Mouse (Mus musculus) Patski (cell line): ENCODE data around the gene Kdm4b. TPM values are rescaled to one million over a fixed set of nuclear protein-coding genes. Genes with fewer than 3 reads are reported as not detected.

ENCODE experiments used
- ATAC-seq: fragments of 100-300 bp; one replicate; pipeline ENCODE4 v1.8.0; 2021
- CTCF ChIA-PET: fragments of 350-600 bp; sonication (Branson Sonifier 250); formaldehyde crosslinking; loops from one replicate; lab custom pipeline; 2022; ENCODE audit warnings: inconsistent platforms; lab: Charles Lee
- POLR2A ChIA-PET: fragments of 350-600 bp; sonication (Branson Sonifier 250); formaldehyde crosslinking; loops from one replicate; lab custom pipeline; 2022; ENCODE audit warnings: antibody characterized with exemption, inconsistent platforms; lab: Charles Lee
- DNase-seq: peaks from one replicate; pipeline ENCODE4 v3.0.0-alpha.2; 2011; ENCODE audit warnings: low read depth, low spot score
- H3K27me3 ChIP-seq: fragments of 371-371 bp; one replicate; pipeline ENCODE4 v1.5.1; 2021
- CTCF ChIP-seq: fragments of 100-300 bp; IDR thresholded peaks from one replicate; pipeline ENCODE4 v1.5.1; 2021
- in situ Hi-C: fragments of 300-500 bp; cut with MboI; formaldehyde crosslinking; loops from 3 replicates; pipeline ENCODE4 v1.11.1; 2018; ENCODE audit warnings: low pct_unique_long_range_greater_than_20kb, mixed read lengths
- polyA plus RNA-seq: library from polyadenylated mRNA; unstranded; gene quantifications from one replicate; pipeline ENCODE4 v1.2.3, GENCODE M21; 2021

The Kdm4b gene
- 29.1 TPM for polyA plus RNA-seq

DNA sequence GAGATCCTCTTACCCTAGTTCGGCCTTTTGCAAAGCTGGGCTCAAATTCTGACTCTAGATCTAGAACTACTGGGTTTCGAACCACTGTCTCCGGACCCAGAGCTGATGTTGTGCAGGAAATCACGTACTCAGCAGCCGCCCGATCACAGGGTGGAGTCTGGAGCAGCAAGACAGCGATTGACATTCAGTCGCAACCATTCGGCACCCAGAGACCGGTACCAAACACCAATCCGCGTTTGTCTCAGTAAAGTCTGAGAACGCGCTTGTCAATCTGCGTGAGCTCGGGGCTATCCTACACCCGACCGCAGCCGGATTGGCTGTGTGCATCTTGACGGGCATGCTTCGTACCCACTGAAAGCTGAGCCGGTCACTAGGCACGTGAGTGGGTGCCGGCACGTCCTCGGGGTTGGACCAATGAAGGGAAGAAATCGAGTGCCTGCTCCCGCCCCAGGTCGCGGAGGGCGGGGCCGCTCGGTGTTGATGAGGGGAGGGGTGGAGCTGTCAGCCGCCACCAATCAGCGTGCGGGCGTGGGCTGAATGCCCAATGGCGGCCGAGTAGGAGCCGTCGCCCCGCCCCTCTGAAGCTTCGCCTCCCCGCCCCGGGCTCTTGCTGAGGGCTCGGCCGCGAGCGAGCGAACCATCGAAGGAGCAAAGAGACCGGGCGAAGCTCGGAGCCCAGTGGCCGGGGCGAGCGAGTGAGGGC lies at the start of gene Kdm4b:
Gene Kdm4b (plus strand): TSS at position 613 of the 703 bp plus-strand sequence.
- DNase-seq (peak; percentile 97), ATAC-seq (peak; percentile 99)
- CTCF ChIA-PET: interaction anchor here (0.9 to 1.3 kb wide), 4 partner anchors 14 to 227 kb away, joined by 3 read pairs; no protein-coding TSS in a partner anchor

DNA sequence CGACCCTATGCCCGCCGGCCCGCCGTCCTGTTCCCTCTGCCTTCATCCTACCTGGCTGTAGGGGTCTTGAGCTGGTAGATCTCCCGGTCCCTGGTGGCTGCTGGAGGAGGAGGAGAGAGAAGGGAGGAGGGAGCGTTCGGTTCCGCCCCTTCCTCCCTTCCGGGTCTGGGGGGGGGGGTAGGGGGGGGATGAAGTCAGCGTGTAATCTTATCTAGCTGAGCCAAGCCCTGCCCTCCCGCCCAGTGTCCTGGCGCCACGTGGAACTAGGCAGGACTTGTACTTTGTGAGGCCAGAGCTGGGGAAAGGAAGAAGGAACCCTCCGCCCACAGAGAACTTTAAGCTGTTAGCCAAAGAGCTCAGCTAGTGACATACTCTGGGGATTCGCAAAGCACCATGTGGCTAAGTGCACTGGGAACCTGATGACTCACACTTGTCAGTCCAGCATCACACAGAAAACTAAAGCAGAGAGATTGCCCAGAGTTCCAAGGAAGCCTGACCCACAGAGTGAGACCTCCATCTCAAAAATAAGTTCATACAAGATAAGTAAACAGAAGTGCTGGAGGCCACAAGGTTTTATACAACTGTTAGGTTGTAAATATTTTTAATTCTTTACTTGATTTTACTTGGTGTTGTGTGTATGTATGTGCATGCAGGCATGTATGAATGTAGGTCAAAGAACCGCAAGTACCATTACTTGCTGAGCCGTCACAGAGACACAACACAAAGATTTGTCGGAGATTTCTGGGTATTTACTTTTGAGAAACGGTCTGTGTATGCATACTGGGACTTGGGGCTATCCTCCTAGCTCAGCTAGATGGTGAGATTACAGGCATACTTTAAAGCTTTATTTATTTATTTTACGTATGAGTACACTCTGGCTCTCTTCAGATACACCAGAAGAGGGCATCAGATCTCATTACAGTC lies 49.0 kb upstream of the Kdm4b start, which contains the start of gene Ticam1:
Gene Ticam1 (minus strand): TSS at position 144 of the 924 bp plus-strand sequence.
- peak; percentile 94 for DNase-seq
- TF ChIP-seq CTCF: no peak
- ChIA-PET CTCF (interaction anchor here (1.1 to 1.2 kb wide), 3 partner anchors 9 to 58 kb away, joined by 3 to 5 read pairs (median 4); no protein-coding TSS in a partner anchor), POLR2A (no interaction called here)
- in situ Hi-C loops: no loop called here
- ATAC-seq: peak; percentile 92
- no peaks in the 10 kb centered on the region for H3K27me3 ChIP-seq

More for the DNA sequence above, at the start of gene Kdm4b:
- no peaks in the 10 kb centered on the region for H3K27me3 ChIP-seq
- no peak for TF ChIP-seq CTCF
- POLR2A ChIA-PET: interaction anchor here (0.6 to 2.1 kb wide), 5 partner anchors 9 to 140 kb away, joined by 3 to 7 read pairs (median 3); no protein-coding TSS in a partner anchor
- in situ Hi-C loops: no loop called here

DNA sequence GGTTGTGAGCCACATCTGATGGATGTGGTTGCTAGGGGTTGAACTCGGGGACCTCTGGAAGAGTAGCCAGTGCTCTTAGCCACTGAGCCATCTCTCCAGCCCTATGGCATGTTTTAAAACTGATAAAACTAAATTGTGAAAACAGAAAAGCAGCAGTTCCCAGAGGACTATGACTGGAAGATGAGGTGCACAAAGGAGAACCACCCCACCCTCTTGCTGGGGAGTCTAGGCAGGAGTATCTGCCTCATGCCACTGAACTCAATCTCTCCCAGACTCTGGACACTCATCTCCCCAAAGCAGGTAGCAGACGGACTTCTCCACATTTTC lies 48.3 kb upstream of the Kdm4b start:
- in situ Hi-C loops: no loop called here
- CTCF ChIA-PET: interaction anchor here (1.1 to 1.2 kb wide), 3 partner anchors 8 to 57 kb away, joined by 3 to 5 read pairs (median 4); no protein-coding TSS in a partner anchor
- H3K27me3 ChIP-seq: no peaks in the 10 kb centered on the region
- TF ChIP-seq CTCF: no peak
- DNase-seq (no peak), ATAC-seq (no peak)
- POLR2A ChIA-PET: interaction anchor here (1.8 to 2.1 kb wide), 2 partner anchors 10 to 13 kb away, joined by 6 to 9 read pairs; no protein-coding TSS in a partner anchor

DNA sequence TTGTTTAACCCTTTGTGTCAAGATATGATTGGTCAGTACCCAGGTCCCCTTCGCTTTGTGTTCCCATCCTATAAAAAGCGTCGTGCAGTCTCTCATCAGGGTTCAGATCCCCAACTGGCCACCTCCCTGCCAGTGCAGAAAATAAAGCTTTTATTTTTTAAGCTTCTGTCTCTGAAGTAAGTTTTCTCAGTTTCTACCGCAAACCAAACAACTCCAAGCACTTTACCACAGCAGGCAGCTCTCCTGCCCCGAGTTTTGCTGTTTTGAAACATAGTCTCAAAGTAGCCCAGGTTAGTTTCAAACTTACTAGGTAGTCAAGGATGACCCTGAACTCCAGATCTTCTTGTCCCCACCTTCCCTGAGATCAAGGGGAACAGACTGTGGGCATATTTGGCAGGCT lies 47.5 kb upstream of the Kdm4b start:
- no peak for TF ChIP-seq CTCF
- in situ Hi-C loops: no loop called here
- DNase-seq: no peak
- no peak for ATAC-seq
- ChIA-PET POLR2A (interaction anchor here (1.8 to 2.1 kb wide), 2 partner anchors 9 to 12 kb away, joined by 6 to 9 read pairs; no protein-coding TSS in a partner anchor), CTCF (interaction anchor here (1.2 to 1.8 kb wide), 3 partner anchors 10 to 13 kb away, joined by 4 to 6 read pairs (median 4); no protein-coding TSS in a partner anchor)
- H3K27me3 ChIP-seq: no peaks in the 10 kb centered on the region

DNA sequence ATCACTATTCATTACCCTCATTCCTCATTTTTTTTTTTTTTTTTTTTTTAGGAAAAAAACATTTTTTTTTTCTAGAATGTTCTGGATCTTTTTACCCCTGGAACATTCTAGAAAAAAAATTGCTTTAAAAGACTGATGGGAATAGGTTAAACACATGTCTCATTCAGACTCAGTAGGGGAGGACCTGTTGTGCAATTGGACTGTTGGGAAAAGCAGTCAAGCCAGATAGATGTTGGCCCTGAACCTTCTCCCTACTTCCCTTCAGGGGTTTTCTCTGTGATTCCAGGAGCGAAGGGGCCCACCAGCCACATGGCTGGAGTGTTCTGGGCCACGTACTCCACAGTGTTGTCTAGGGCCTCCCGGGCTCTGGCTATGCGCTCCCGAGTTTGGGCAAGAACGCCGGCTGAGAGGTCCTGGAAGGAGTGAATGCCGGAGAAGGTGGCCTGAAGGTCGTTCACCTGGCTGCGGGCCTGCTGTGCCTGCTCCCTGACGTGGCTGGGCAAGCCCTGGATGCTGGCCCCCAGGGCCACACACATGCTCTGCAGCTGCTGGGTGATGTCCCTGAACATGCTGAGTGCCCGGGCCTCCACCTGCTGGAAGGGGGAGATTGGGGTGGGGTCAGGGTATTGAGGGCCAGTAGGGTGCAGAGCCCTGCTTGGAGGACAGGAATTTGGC lies 46.2 kb upstream of the Kdm4b start:
- ChIA-PET POLR2A (interaction anchor here (0.7 to 2.3 kb wide), 5 partner anchors 8 to 363 kb away, joined by 3 to 11 read pairs (median 9); no protein-coding TSS in a partner anchor), CTCF (interaction anchor here (1.2 to 1.8 kb wide), 2 partner anchors 11 to 12 kb away, joined by 4 to 6 read pairs; no protein-coding TSS in a partner anchor)
- no peak for DNase-seq
- TF ChIP-seq CTCF: no peak
- H3K27me3 ChIP-seq: no peaks in the 10 kb centered on the region
- in situ Hi-C loops: no loop called here
- ATAC-seq: no peak

DNA sequence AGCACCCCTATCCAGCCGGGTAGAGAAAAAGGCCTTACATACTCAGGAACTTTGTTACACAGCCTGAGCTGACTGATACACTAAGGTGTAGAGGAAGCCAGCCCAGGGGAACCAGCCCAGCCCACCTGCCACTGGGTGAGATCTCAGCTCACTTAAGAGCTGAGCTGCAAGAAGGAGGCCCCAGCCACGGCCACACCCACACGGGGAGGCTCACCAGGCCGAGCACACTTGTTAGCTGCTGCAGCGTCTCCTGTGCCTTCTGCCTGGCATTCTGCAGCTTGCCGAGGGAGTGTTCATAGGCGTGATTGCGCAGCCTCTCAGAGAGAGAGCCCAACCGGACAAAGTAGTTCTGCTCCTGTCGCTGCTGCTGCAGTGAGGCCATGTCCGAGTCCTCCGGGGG lies 44.7 kb upstream of the Kdm4b start:
- H3K27me3 ChIP-seq: no peaks in the 10 kb centered on the region
- ChIA-PET POLR2A (interaction anchor here (2.3 kb wide), 1 partner anchor 9 kb away, joined by 11 read pairs; no protein-coding TSS in a partner anchor), CTCF (no interaction called here)
- DNase-seq (no peak), ATAC-seq (no peak)
- in situ Hi-C loops: no loop called here
- TF ChIP-seq CTCF: no peak

DNA sequence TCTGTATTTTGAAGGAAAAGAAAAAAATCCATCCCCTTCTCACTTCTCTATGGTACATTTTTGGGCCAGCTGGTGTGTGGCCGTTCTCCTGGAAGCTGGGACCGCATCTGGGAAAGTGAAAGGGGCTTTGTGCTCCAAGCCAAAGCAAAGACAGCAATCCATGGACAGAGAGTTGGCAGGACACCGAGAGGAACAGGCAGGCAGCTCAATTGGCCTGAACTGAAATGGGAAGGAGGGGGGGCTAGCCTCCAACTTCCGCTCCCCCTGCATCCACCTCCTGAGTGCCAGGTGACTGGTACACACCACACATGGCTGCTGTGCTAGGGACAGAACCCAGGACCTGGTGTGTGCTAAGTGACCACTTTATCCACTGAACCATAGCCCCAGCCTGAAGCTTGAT lies 43.1 kb upstream of the Kdm4b start:
- no peaks in the 10 kb centered on the region for H3K27me3 ChIP-seq
- in situ Hi-C loops: no loop called here
- ChIA-PET POLR2A (no interaction called here), CTCF (no interaction called here)
- ATAC-seq: no peak
- DNase-seq: no peak
- no peak for TF ChIP-seq CTCF

DNA sequence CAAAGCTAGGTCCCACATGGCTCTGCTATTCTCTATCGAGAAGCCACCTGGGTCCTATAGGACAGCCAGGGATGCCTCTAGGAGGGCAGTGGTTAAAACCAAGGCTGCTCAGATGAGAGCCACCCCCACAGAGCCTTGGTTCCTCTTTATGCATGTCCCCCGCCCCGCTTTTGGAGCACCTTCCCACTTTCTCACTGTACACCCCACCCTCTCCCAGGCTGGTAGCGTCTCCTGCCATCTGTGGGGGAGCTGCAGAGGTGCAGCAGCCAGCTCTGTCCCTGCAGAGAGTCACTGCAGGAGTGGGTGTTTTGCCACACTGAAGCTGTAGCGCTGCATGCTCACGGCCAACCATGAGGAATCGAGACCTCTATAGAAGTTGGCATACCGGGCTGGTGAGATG lies 42.5 kb upstream of the Kdm4b start:
- TF ChIP-seq CTCF: no peak
- DNase-seq: no peak
- ChIA-PET POLR2A (no interaction called here), CTCF (no interaction called here)
- ATAC-seq: no peak
- H3K27me3 ChIP-seq: no peaks in the 10 kb centered on the region
- in situ Hi-C loops: no loop called here

DNA sequence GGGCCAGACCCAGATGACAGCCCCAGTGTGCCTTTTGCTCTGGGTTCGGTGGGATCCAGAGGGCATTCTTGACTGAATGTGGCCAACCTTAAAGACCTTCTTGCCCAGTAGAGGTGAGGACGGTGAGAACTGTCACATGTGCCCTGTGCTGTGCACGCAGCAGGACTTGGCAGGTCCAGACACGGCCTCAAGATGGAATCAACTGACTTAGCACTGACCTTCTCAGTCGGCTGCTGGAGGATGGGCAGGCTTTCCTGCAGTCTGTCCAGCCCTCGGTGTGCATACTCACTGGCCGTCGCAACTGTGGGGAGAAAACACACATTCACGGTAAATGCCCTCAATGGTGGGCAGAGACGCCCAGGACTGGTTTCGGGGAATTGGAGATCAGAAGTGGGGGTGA lies 39.9 kb upstream of the Kdm4b start:
- CTCF ChIA-PET: interaction anchor here (0.8 kb wide), 1 partner anchor 9 kb away, joined by 4 read pairs; the partner anchor contains the start of gene Ticam1
- no peak for TF ChIP-seq CTCF
- POLR2A ChIA-PET: no interaction called here
- ATAC-seq: no peak
- H3K27me3 ChIP-seq: no peaks in the 10 kb centered on the region
- no peak for DNase-seq
- in situ Hi-C loops: no loop called here
